Comparison of ENCODE assay signal across 16 mouse cellular contexts in the genomic region with DNA sequence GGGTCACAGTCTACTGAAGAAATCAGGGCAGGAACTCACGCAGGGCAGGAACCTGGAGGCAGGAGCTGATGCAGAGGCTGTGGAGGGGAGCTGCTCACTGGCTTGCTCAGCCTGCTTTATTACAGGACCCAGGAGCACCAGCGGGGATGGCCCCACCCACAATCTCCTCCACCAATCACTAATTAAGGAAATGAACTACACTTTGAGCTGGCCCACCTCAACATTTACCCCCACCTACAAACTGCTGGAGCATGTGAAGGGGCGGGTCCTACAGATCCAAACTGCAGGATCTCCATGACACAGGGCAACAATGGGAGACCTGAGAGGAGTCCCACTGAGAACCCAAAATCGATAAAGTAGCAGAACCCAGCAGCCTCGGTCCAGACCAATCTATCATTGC.
"Had no signal": no experiment of that assay in that cellular context is flagged by ENCODE, and none has a peak within 500 bp of the region (broad histone marks: within the 10 kb centered on the region; RNA-seq: fewer than 3 reads in every experiment).

No protein-coding gene starts in this region.

- H3K27me3 ChIP-seq: midbrain, embryonic 12.5 days; neural tube, embryonic 12.5 days had no signal

- H3K27ac ChIP-seq: liver, embryonic 14.5 days; midbrain, embryonic 10.5 days; midbrain, embryonic 12.5 days; neural tube, embryonic 12.5 days had no signal

- DNase-seq: lung, adult 18-20 months; lung, embryonic 14.5 days; lung, postnatal 10 days; lung, postnatal 4 days; midbrain, embryonic 14.5 days; right cerebral cortex, adult 18-20 months; right cerebral cortex, postnatal 25 days; right cerebral cortex, postnatal 4 days; spleen, adult 18-20 months; thymus, adult 18-20 months; thymus, postnatal 36 days had no signal

- H3K4me1 ChIP-seq: midbrain, embryonic 10.5 days; midbrain, embryonic 12.5 days; neural tube, embryonic 12.5 days had no signal

- H3K36me3 ChIP-seq: midbrain, embryonic 10.5 days; midbrain, embryonic 12.5 days; neural tube, embryonic 12.5 days had no signal

- H3K9ac ChIP-seq: liver, embryonic 14.5 days; lung, embryonic 14.5 days; midbrain, embryonic 12.5 days; neural tube, embryonic 12.5 days had no signal

- H3K4me3 ChIP-seq: midbrain, embryonic 10.5 days; midbrain, embryonic 12.5 days; myocyte; neural tube, embryonic 12.5 days had no signal

- H3K9me3 ChIP-seq: midbrain, embryonic 10.5 days had no signal
